Mouse (Mus musculus): Measurements from ENCODE around the gene Zfp51. TPM values are rescaled to one million over a fixed set of nuclear protein-coding genes. Genes with fewer than 3 reads are reported as not detected.
"Not testable (repeated sequence)": the region's sequence is repeated elsewhere in the genome, so short reads cannot be mapped to it uniquely, and the experiment has no call there.

The Zfp51 gene
- total RNA-seq (2021), result 10 to 100 TPM in 1 of 2 experiments, 1 to 10 TPM in 1; 8.8 to 10.2 TPM
- long read RNA-seq, experiment 1, partial matches to known transcripts, result 0 of 2 reads
- long read RNA-seq, experiment 1, other reads (novel, unspliced or antisense), result 0 of 2 reads
- long read RNA-seq, experiment 2, transcript Zfp51-201 (5 exons, 2,574 nt), result major isoform, 13 of 16 reads
- long read RNA-seq, experiment 2, partial matches to known transcripts, result 0 of 16 reads
- long read RNA-seq, experiment 2, other reads (novel, unspliced or antisense), result 3 of 16 reads

GRCm38 (mm10) chr17:21450138-21450704 lies at the start of gene Zfp51:
Gene Zfp51, plus strand, starts transcription at chr17:21450374.
- DNase-seq (ENCODE audit: low spot score in 2 of 2), result peak; percentile 70 to 82

- peak; percentile 16 to 64 for DNase-seq (ENCODE audit: low spot score in 2 of 2)
These were observed 27.2 kb upstream of the Zfp51 start, which contains the start of gene Zfp54 for GRCm38 (mm10) chr17:21422664-21423599. Gene Zfp54, plus strand, starts transcription at chr17:21423227.

DNA sequence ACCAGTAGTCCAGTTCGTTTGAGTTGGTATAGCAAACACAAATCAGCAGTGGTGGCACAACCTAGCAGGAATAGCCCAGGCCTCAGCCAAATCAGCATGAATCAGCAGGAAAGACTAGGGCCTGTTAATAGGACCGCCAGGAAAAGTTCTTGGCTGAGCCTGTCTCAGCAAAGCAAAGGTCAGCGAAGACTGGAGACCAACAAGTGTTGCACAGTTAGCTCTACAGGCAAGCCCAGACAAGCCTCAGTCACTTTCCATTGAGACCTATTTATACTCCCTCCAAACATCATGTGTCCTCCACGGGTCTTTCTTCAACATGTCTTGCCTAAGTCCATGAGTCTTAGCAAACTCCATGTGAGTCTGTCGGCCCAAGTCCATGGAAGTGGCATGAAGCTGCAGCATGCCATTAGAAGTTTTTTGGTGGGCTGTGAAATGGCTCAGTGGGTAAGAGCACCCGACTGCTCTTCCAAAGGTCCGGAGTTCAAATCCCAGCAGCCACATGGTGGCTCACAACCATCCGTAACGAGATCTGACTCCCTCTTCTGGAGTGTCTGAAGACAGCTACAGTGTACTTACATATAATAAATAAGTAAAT lies 11.3 kb upstream of the Zfp51 start:
- DNase-seq (ENCODE audit: low spot score in 2 of 2), result not testable (repeated sequence)

DNA sequence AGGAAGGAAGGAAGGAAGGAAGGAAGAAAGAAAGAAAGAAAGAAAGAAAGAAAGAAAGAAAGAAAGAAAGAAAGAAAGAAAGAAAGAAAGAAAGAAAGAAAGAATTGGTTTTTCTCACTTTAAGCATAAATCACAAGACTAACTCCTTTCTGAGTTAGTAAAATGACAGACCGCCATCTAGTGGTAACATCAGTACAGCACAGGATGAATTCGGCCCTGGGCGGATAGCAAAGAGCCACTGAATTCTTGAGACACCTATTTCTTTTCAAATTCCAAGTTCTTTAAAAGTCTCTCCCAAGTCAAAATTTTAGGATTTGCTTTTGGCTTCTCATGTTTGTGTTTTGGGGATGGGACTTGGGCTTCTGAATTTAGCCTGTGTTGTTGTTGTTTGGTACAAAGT lies 505 bp upstream of the Zfp51 start:
- peak in 1 of 2 experiments; percentile 33 for DNase-seq (ENCODE audit: low spot score in 2 of 2)

DNA sequence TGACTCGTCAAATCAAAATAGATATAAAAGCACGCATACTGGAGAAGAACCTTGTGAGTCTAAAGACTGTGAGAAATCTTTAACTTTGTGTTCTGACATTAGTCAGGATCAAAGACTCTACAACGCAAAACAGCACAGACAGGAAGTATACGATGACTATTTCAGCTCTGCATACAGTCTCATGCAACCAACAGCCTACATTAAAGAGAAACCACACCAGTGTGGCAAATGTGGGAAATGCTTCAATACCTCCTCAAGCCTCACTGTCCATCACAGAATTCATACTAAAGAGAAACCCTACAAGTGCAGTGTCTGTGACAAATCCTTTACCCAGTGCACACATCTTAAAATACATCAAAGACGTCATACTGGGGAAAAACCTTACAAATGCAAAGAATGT lies 13.4 kb downstream of the Zfp51 start:
- DNase-seq (ENCODE audit: low spot score in 2 of 2), result no peak

DNA sequence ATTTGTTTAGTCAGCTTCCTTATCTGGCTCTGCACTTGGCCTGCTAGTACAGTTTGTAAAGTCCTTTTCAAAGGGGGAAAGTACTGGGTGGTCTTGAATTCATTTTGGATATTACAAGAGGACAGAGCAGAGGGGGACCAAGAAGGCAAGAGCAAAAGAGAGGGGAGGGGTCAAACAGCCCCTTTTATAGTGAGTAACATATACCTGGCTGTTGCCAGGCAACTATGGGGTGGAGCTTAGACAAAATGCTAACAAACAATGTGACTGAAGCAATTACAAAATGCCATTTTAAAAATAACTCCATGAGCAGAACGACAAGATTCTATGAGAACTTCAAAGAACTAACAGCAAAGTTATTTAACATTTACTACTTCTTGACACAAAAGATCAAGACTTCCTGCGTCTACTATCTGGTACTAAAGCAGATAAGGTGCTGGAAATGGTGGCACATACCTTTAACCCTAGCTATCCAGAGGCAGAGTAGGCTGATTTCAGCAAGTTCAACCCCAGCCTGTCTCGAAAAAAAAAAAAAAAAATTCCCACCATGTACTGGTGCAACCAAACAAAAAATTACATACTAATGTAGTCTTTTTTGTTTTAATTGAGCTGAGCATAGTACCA lies 22.0 kb downstream of the Zfp51 start:
- no peak for DNase-seq (ENCODE audit: low spot score in 2 of 2)

- DNase-seq (ENCODE audit: low spot score in 2 of 2), result no peak
These were observed 22.6 kb downstream of the Zfp51 start for GRCm38 (mm10) chr17:21472653-21473307.

DNA sequence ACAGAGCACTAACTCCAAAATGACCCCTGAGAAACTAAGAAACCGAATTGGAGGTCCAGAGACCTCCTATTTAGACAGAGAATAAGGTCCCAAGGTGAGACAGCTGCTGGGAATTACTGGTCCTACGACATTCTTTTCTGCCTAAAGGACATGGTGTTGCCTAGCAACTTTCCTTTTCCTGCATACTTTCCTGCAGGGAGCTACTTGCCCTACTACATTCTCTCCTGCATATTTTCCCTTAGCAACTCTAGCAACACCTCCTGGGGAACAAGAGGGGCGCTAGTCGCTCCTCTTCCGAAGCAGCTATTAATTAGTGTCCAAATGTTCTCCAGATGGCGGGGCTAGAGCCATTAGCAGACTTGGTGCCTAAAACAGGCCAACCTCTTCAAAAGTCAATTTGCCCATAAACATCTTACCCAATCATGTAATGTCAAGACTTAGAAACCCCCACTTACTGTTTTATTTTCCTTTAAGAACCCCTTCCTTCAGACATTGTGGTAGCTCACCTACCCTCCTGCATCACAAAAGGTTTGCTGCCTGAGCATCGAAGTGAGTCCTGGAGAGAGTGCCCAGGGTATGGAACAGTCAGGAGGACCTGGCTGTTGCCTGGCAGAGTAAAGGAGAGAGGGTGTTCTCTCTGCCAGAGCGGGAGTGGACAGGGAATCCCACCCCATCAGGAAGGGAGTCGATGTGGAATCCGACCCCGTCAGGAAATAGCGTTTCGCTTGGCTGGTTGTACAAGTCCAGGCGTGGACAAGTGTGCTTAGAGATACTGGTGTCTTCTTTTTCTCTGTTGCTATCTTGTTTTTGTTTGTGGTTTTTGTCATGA lies 23.4 kb downstream of the Zfp51 start:
- no peak for DNase-seq (ENCODE audit: low spot score in 2 of 2)

DNA sequence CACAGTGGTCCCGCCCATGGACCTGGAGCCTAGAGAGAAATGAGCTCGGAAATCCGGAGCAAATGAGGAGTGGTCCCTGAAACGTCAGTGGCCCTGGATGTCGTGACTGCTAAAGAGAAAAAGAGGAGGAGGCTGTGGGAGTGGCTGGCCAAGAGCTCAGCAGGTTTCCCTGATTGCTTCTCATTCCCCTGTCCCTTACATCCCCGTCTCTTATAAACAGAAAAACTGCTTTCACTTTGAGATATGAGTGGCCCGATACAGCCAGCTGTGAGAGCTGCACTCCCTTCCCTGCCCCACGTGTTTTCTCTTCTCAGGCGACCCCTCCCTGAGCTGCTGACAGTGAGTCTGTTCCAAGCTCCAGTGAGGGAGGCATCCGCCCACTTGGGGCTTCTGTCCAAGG lies 24.6 kb downstream of the Zfp51 start:
- not testable (repeated sequence) for DNase-seq (ENCODE audit: low spot score in 2 of 2)

GRCm38 (mm10) chr17:21475290-21475689 lies 25.1 kb downstream of the Zfp51 start:
- DNase-seq (ENCODE audit: low spot score in 2 of 2), result not testable (repeated sequence)

GRCm38 (mm10) chr17:21476351-21476750 lies 26.2 kb downstream of the Zfp51 start:
- DNase-seq (ENCODE audit: low spot score in 2 of 2), result not testable (repeated sequence)

DNA sequence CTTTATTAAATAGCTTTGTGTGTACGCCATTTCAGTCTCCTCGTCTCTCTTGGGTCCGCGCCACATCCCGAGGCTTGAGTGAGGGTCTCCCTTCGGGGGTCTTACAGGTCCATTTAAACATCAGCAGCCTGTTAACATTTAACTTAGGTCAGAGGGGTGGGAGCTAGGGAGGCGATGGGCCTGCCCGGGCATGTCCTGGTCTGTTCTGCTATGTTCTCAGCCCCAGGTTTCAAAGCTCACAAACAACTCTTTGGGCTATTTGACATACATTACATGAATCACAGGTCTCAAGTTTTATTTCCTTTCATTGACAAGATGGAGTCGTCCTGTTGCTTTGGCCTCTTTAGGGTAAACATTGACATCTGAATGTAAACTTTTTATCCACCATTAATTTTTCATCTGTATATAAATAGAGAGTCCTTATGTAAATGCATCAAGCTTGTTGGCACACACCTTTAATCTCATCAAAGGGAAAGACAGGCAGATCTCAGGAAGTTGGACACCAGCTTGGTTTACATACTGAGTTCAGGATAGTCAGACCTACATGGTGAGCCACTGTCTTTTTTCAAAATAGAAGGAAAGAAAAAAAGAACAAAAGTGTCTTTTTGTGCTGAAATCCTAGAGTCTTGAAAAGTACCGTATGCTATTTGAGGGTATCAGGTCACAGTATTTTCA lies 28.1 kb downstream of the Zfp51 start:
- DNase-seq (ENCODE audit: low spot score in 2 of 2), result not testable (repeated sequence)

DNA sequence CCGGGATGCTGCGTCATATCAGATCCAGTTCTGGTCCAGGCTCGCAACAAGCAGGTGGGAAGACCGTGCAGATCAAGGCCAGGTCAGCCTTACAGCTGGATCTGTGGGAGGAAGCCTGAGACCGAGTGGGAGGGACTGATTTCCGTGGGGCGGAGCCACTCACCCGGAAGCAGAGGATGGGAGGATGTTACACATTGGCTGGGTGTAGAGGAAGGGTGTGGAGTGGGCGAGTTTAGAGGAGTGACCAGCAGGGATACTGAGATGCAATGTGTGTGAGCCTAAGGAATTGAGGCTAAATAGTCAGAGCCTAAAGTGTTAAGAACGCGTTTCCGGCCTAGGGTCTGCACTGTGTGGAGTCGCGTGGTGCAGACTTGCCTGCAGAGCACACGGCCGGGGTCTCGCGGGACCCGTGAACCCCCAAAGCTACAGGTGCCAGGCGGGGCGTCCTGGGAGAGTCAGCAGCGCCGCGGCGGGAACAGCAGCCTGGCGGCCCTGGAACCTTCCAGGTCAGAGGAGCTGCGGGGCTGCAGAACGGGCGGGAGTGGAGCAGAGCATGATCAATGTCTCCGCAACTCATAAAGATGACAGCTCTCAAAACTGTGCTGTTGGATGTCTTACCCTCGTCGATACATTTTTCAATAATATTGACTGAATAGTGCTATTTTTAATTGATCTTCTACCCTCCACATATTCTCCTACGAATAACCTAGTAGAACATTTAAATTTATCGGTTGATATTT lies 38.8 kb downstream of the Zfp51 start, which contains the start of gene Zfp53:
Gene Zfp53 (plus strand): TSS at position 239 of the 740 bp plus-strand sequence.
- DNase-seq (ENCODE audit: low spot score in 2 of 2), result peak; percentile 48 to 71

DNA sequence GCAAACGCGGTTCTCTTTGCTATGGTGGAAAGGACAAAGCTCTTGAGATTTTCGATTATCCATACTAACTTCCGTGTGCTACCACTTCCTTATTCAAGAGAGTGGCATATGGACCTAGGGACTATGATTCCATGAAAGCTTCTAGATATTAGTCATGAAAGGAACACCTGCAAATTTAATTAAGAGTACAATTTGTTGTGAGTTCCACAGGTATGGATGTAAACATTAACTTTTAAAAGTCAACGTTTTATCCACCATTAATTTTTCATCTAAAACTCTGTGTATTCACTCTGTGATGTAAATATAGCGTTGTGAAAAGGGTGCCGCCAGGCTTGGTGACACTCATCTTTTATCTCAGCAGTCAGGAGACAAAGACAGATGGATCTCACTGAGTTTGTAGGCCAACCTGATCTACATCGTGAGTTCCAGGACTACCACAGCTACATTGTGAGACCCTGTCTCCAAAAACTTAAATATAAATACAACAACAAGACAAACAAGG lies 39.4 kb downstream of the Zfp51 start:
- DNase-seq (ENCODE audit: low spot score in 2 of 2), result no peak

GRCm38 (mm10) chr17:21501365-21501764 lies 51.2 kb downstream of the Zfp51 start:
- no peak for DNase-seq (ENCODE audit: low spot score in 2 of 2)

DNA sequence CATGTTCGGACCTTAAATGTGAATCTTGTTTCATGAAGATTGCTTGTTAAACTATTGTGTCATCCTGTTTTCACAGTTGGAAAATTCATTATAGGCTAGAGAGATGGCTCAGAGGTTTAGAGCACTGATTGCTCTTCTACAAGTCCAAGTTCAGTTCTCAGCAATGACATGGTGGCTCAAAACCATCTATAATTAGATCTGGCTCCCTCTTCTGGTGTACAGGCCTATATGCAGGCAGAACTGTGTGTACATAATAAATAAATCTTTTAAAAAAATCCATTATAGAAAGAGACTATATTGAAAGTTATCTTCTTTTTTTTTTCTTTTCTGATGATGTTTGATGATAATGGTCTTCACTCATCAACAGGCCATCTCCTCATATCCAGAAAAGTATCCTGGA lies 54.4 kb downstream of the Zfp51 start:
- no peak for DNase-seq (ENCODE audit: low spot score in 2 of 2)

- no peak for DNase-seq (ENCODE audit: low spot score in 2 of 2)
These were observed 56.1 kb downstream of the Zfp51 start for GRCm38 (mm10) chr17:21506258-21506657.

- DNase-seq (ENCODE audit: low spot score in 2 of 2), result no peak
These were observed 59.6 kb downstream of the Zfp51 start for GRCm38 (mm10) chr17:21509756-21510155.

Measured in adrenal gland, postnatal 4 days (tissue).